8 mouse cellular contexts compared by ENCODE assay signal in the genomic region with DNA sequence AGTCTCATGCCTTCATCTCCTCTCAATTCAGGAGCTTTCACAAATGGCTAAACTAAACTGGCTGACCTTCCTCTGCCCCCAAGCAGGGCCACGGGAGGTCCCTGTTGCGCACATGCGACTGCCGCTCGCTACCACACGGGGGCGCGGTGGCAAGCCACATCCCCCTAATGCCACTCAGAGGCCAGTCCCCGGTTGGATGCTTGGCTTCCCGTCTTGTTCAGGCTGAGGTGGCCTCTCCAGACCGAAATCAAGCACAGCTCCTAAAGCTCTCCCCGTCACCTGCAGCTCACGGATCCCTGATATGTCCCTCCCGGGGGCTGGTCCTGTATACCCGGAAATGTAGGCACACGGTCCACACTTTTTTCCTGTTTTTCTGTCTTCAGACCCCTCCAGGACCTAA. TPM values are rescaled to one million over a fixed set of nuclear protein-coding genes. Genes with fewer than 3 reads are reported as not detected.
DNase-seq lines count a peak whose midpoint lies in the region; ATAC-seq lines count a peak whose summit lies in the region.

No protein-coding gene starts in this region.

- under 1% methylated on average over 16 of the region's 16 CpGs for WGBS in intestine, embryonic 14.5 days

- H3K4me3 ChIP-seq in intestine, embryonic 14.5 days (ENCODE audit: low read depth, low read length): peak overlapping the region; percentile 65

- no peaks in the 10 kb centered on the region for H3K36me3 ChIP-seq in intestine, embryonic 14.5 days (ENCODE audit: control insufficient read depth, insufficient read depth, low read length)

- H3K27me3 ChIP-seq in intestine, embryonic 14.5 days (replicated peaks; ENCODE audit: control insufficient read depth, insufficient read depth, low read length): peaks cover 32% of the 10 kb centered on the region

- peak; percentile 54 for ATAC-seq in intestine, embryonic 14.5 days (replicated peaks; ENCODE audit: low FRiP score, low TSS enrichment, low read depth)
- ATAC-seq in megakaryocyte progenitor cell, adult 5-6 weeks (replicated peaks; ENCODE audit: poor library complexity): peak; percentile 72

- peaks cover 20% of the 10 kb centered on the region for H3K4me1 ChIP-seq in intestine, embryonic 14.5 days (replicated peaks; ENCODE audit: control insufficient read depth, insufficient read depth, low read length)

- intact Hi-C loops in gastrocnemius, postnatal 36 days (cut with DNase I): no loop called here
- intact Hi-C loops in left cerebral cortex, postnatal 10 days (cut with DNase I): loop anchor here (5.0 kb wide), 1 partner anchor 159 kb away; no protein-coding TSS in a partner anchor

- H3K4me2 ChIP-seq in intestine, embryonic 14.5 days (ENCODE audit: low read length): peak overlapping the region; percentile 98

- H3K27ac ChIP-seq in intestine, embryonic 14.5 days (ENCODE audit: low read depth): peak overlapping the region; percentile 27; the same call in 1 of the 2 replicates

- peak overlapping the region; percentile 38 for H3K9ac ChIP-seq in intestine, embryonic 14.5 days (ENCODE audit: low read length)

- peak; percentile 90 to 95 for DNase-seq in adrenal gland, adult (ENCODE audit: inconsistent age in 2 of 2, low spot score in 1 of 2)
- DNase-seq in embryo, embryonic 10.5 days (ENCODE audit: low spot score): peak; percentile 93
- peak; percentile 83 to 84 for DNase-seq in gastrocnemius, postnatal 36 days
- peak; percentile 93 for DNase-seq in intestine, embryonic 14.5 days (ENCODE audit: low spot score)
- peak; percentile 75 to 91 for DNase-seq in left cerebral cortex, postnatal 10 days (ENCODE audit: extremely low spot score in 1 of 2, low spot score in 2 of 2)
- DNase-seq in right cerebral cortex, postnatal 10 days (ENCODE audit: low spot score in 2 of 2): peak; percentile 87 to 90
- peak; percentile 87 for DNase-seq in urinary bladder, postnatal 14 days (ENCODE audit: low spot score)

- H3K9me3 ChIP-seq in intestine, embryonic 14.5 days (ENCODE audit: control insufficient read depth, low read length): no peaks in the 10 kb centered on the region

RNA-seq across cellular contexts. Expression of gene Cyp46a1, which starts 1.1 kb away (rescaled TPM):
- total RNA-seq in gastrocnemius, postnatal 36 days (2021): under 1 TPM in 1 of 2 experiments, not detected in 1; 0.26 TPM
- polyA plus RNA-seq in intestine, embryonic 14.5 days (2014; fragmentation: Nextera tagmentation; extraction: Ambion mirVana): 4.7 and 5.1 TPM in 2 replicates
- total RNA-seq in left cerebral cortex, postnatal 10 days (2021): 100 to 1,000 TPM; 159 to 168 TPM
- 0.10 and 0.51 TPM in 2 replicates for total RNA-seq in megakaryocyte progenitor cell, adult 5-6 weeks (2015)
- total RNA-seq in megakaryocyte progenitor cell, adult 5-6 weeks (2017): not detected in 2 replicates

RNA-seq across cellular contexts. Expression of gene Hhipl1, which starts 27.0 kb away (rescaled TPM):
- 1 to 10 TPM in 1 of 2 experiments, under 1 TPM in 1; 0.74 to 1.3 TPM for total RNA-seq in gastrocnemius, postnatal 36 days (2021)
- 0.28 and 0.67 TPM in 2 replicates for polyA plus RNA-seq in intestine, embryonic 14.5 days (2014; fragmentation: Nextera tagmentation; extraction: Ambion mirVana)
- total RNA-seq in left cerebral cortex, postnatal 10 days (2021): 1 to 10 TPM; 7.6 to 7.8 TPM
- not detected in 2 replicates for total RNA-seq in megakaryocyte progenitor cell, adult 5-6 weeks (2015)
- total RNA-seq in megakaryocyte progenitor cell, adult 5-6 weeks (2017): not detected in 2 replicates

RNA-seq across cellular contexts. Expression of gene Eml1, which starts 37.7 kb away (rescaled TPM):
- 100 to 1,000 TPM in 1 of 2 experiments, 10 to 100 TPM in 1; 98.2 to 103 TPM for total RNA-seq in gastrocnemius, postnatal 36 days (2021)
- polyA plus RNA-seq in intestine, embryonic 14.5 days (2014; fragmentation: Nextera tagmentation; extraction: Ambion mirVana): 72.4 and 94.5 TPM in 2 replicates
- 10 to 100 TPM; 60.4 to 64.4 TPM for total RNA-seq in left cerebral cortex, postnatal 10 days (2021)
- 0.07 TPM in 1 of 2 replicates, not detected in the other for total RNA-seq in megakaryocyte progenitor cell, adult 5-6 weeks (2015)
- total RNA-seq in megakaryocyte progenitor cell, adult 5-6 weeks (2017): not detected in 2 replicates

RNA-seq across cellular contexts. Expression of gene Ccdc85c, which starts 57.8 kb away (rescaled TPM):
- 10 to 100 TPM; 24.0 to 26.5 TPM for total RNA-seq in gastrocnemius, postnatal 36 days (2021)
- polyA plus RNA-seq in intestine, embryonic 14.5 days (2014; fragmentation: Nextera tagmentation; extraction: Ambion mirVana): 10.9 and 11.2 TPM in 2 replicates
- 10 to 100 TPM; 58.9 to 59.6 TPM for total RNA-seq in left cerebral cortex, postnatal 10 days (2021)
- 0.39 and 0.64 TPM in 2 replicates for total RNA-seq in megakaryocyte progenitor cell, adult 5-6 weeks (2015)
- 0.46 and 1.6 TPM in 2 replicates for total RNA-seq in megakaryocyte progenitor cell, adult 5-6 weeks (2017)

Comparison
In these comparisons a context has a peak if more than half of its experiments do, and no peak if none do; other contexts are left out.
1. Peak in every context shown above with its lines: DNase-seq, ATAC-seq, H3K4me3 ChIP-seq and H3K27ac ChIP-seq.
2. RNA of gene Cyp46a1, which starts 1.1 kb away (total RNA-seq): 159 to 168 TPM in left cerebral cortex, postnatal 10 days; 0.26 TPM in gastrocnemius, postnatal 36 days and 0.10 to 0.51 TPM in megakaryocyte progenitor cell, adult 5-6 weeks; every median in the first group is over 100 times any median in the second.
3. RNA of gene Eml1, which starts 37.7 kb away (total RNA-seq): 98.2 to 103 TPM in gastrocnemius, postnatal 36 days and 60.4 to 64.4 TPM in left cerebral cortex, postnatal 10 days; 0.07 TPM in megakaryocyte progenitor cell, adult 5-6 weeks; every median in the first group is over 10 times any median in the second.